Mouse (Mus musculus): ENCODE data around the gene Camta1.

DNA sequence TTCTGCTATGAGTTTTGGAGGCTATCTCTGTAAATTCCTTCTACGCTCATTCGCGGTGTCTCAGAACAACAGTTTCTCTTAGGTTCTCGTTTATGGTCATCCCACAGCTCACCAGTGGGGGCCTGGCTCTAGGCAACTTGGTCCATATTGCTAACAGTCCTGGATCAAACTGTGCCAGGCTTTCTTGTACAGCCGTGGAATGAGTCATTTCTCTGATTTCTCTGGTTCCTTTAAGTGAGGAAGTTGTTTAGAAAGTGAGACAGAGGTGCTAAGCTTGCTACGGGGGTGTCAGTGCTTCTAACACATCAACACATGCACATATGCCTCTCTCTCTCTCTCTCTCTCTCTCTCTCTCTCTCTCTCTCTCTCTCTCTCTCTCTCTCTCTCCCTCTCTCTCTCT lies 355.0 kb downstream of the Camta1 start:
- TF ChIP-seq CTCF (conservative IDR thresholded peaks at IDR 0.05; ENCODE audit: insufficient read depth, insufficient read length, low read depth, low read length) (no peak), POLR2A (IDR thresholded peaks at IDR 0.05; ENCODE audit: low read depth, low read length) (no peak)
